Mouse (Mus musculus) thymus, adult 2 months (tissue): ENCODE results near the gene Fbxl20. TPM values are rescaled to one million over a fixed set of nuclear protein-coding genes. Genes with fewer than 3 reads are reported as not detected.

Experiments used
- DNase-seq: peaks from one replicate; pipeline ENCODE4 v3.0.0; 2021
- H3K27ac ChIP-seq: fragments of 200-500 bp; 2 replicates; pipeline ENCODE4 v1.5.1; 2012; ENCODE audit warnings: low read length, control low read depth; ENCODE audit not compliant: control insufficient read depth, insufficient read depth
- H3K27me3 ChIP-seq: fragments of 200-500 bp; 2 replicates; pipeline ENCODE4 v1.6.1; 2012; ENCODE audit warnings: mild to moderate bottlenecking, low read length, moderate library complexity, mixed read lengths; ENCODE audit not compliant: control insufficient read depth, insufficient read depth
- H3K36me3 ChIP-seq: fragments of 200-500 bp; 2 replicates; pipeline ENCODE4 v1.6.1; 2012; ENCODE audit warnings: mild to moderate bottlenecking, low read length, moderate library complexity; ENCODE audit not compliant: control insufficient read depth, insufficient read depth
- H3K4me1 ChIP-seq: fragments of 200-500 bp; replicated peaks from 2 replicates; pipeline ENCODE4 v1.6.1; 2012; ENCODE audit warnings: low read length; ENCODE audit not compliant: control insufficient read depth, insufficient read depth
- H3K4me3 ChIP-seq: fragments of 200-500 bp; 2 replicates; pipeline ENCODE4 v1.5.1; 2012; ENCODE audit warnings: mild to moderate bottlenecking, low read length, control low read depth, moderate library complexity; ENCODE audit not compliant: control insufficient read depth, insufficient read depth
- CTCF ChIP-seq: fragments of 200-500 bp; IDR thresholded peaks from 2 replicates; pipeline ENCODE4 v1.5.1; 2012; ENCODE audit warnings: mild to moderate bottlenecking, control low read depth, low read length, moderate library complexity, borderline replicate concordance; ENCODE audit not compliant: control insufficient read depth, poor library complexity, insufficient read depth; ENCODE audit errors: extremely low read depth
- POLR2A ChIP-seq: fragments of 200-500 bp; IDR thresholded peaks from 2 replicates; pipeline ENCODE4 v1.6.1; 2012; ENCODE audit warnings: mild to moderate bottlenecking, low read length, control low read depth, moderate library complexity; ENCODE audit not compliant: control insufficient read depth, poor library complexity, insufficient read depth; ENCODE audit errors: extremely low read depth
- WGBS: fragments of 180-500 bp; shearing (Covaris S2); methylation state at CpG from one replicate; pipeline ENCODE4 v1.1.7; 2018; 5-methylcytosine and 5-hydroxymethylcytosine counted together
- polyA plus RNA-seq: library from polyadenylated mRNA; depleted of rRNA; stranded (reverse); fragments of >200 nt; gene quantifications from 2 replicates; pipeline ENCODE4 v1.2.3, GENCODE M21; 2012

Gene Fbxl20
- polyA plus RNA-seq, 1 experiment: 40.3 TPM

- no peak overlapping the region for H3K4me3 ChIP-seq
- H3K4me1 ChIP-seq: peaks cover 38% of the 10 kb centered on the region
- 85% methylated on average over 2 of the region's 2 CpGs for WGBS
- DNase-seq: no peak
- H3K36me3 ChIP-seq: no peaks in the 10 kb centered on the region
- no peak for TF ChIP-seq POLR2A
- TF ChIP-seq CTCF: no peak
- H3K27ac ChIP-seq: no peak overlapping the region
- peaks cover 16% of the 10 kb centered on the region for H3K27me3 ChIP-seq
Observed at GRCm38 (mm10) chr11:98050520-98050815, 99.7 kb downstream of the Fbxl20 start.

- DNase-seq: peak; percentile 21
- no peaks in the 10 kb centered on the region for H3K36me3 ChIP-seq
- H3K4me1 ChIP-seq: peaks cover 38% of the 10 kb centered on the region
- H3K4me3 ChIP-seq: no peak overlapping the region
- TF ChIP-seq POLR2A: no peak
- TF ChIP-seq CTCF: no peak
- 15% methylated on average over 14 of the region's 14 CpGs for WGBS
- no peak overlapping the region for H3K27ac ChIP-seq
- H3K27me3 ChIP-seq: peaks cover 16% of the 10 kb centered on the region
Observed at GRCm38 (mm10) chr11:98049672-98050519, 100.3 kb downstream of the Fbxl20 start.

- no peak overlapping the region for H3K4me3 ChIP-seq
- peaks cover 13% of the 10 kb centered on the region for H3K27me3 ChIP-seq
- 62% methylated on average over 4 of the region's 4 CpGs for WGBS
Observed at GRCm38 (mm10) chr11:98047745-98048144, 102.5 kb downstream of the Fbxl20 start.

GRCm38 (mm10) chr11:98046466-98046865 is 103.7 kb downstream of the Fbxl20 start:
- no peak overlapping the region for H3K27ac ChIP-seq
- peaks cover 33% of the 10 kb centered on the region for H3K4me1 ChIP-seq
- WGBS: 82% methylated on average over 1 of the region's 1 CpGs
- H3K4me3 ChIP-seq: no peak overlapping the region
- H3K27me3 ChIP-seq: peaks cover under 1% of the 10 kb centered on the region
- no peaks in the 10 kb centered on the region for H3K36me3 ChIP-seq
- no peak for TF ChIP-seq CTCF
- TF ChIP-seq POLR2A: no peak
- DNase-seq: no peak

More at GRCm38 (mm10) chr11:98047745-98048144, 102.5 kb downstream of the Fbxl20 start:
- Histone ChIP-seq H3K36me3 (no peaks in the 10 kb centered on the region), H3K27ac (no peak overlapping the region), H3K4me1 (peaks cover 42% of the 10 kb centered on the region)
- no peak for DNase-seq
- TF ChIP-seq CTCF: no peak
- TF ChIP-seq POLR2A: no peak

- no peaks in the 10 kb centered on the region for H3K36me3 ChIP-seq
- H3K4me3 ChIP-seq: no peak overlapping the region
- WGBS: 78% methylated on average over 4 of the region's 4 CpGs
- no peak overlapping the region for H3K27ac ChIP-seq
- no peak for DNase-seq
- TF ChIP-seq CTCF (no peak), POLR2A (no peak)
- no peaks in the 10 kb centered on the region for H3K27me3 ChIP-seq
- H3K4me1 ChIP-seq: peaks cover 32% of the 10 kb centered on the region
Observed at GRCm38 (mm10) chr11:98045596-98045995, 104.6 kb downstream of the Fbxl20 start.

GRCm38 (mm10) chr11:98044074-98044473 is 106.1 kb downstream of the Fbxl20 start:
- Histone ChIP-seq H3K4me3 (no peak overlapping the region), H3K27me3 (no peaks in the 10 kb centered on the region), H3K4me1 (peaks cover 18% of the 10 kb centered on the region), H3K27ac (no peak overlapping the region), H3K36me3 (no peaks in the 10 kb centered on the region)
- no peak for DNase-seq
- TF ChIP-seq POLR2A (no peak), CTCF (no peak)
- WGBS: 67% methylated on average over 5 of the region's 5 CpGs
